Mouse (Mus musculus): ENCODE data around the gene Olfr1008. TPM values are rescaled to one million over a fixed set of nuclear protein-coding genes. Genes with fewer than 3 reads are reported as not detected.
"Not testable (repeated sequence)": the region's sequence is repeated elsewhere in the genome, so short reads cannot be mapped to it uniquely, and the experiment has no call there.

Gene Olfr1008
- not detected for total RNA-seq (2018; cell fraction: chromatin; rRNA removed)
- total RNA-seq (2018; cell fraction: cytosol; rRNA removed) = not detected
- total RNA-seq (2018; cell fraction: nucleus; rRNA removed) = not detected
- not detected in 3 replicates for polyA plus RNA-seq (2018)

GRCm38 (mm10) chr2:85689131-85689530 is at the start of gene Olfr1008:
Olfr1008 (plus strand) TSS chr2:85689431.
- no peaks in the 10 kb centered on the region for H3K36me3 ChIP-seq (ENCODE audit: inconsistent target)
- H3K79me2 ChIP-seq (ENCODE audit: inconsistent target) = no peaks in the 10 kb centered on the region
- no peak within 1 kb of the TSS for H3K4me3 ChIP-seq (ENCODE audit: inconsistent target)
- no peak within 1 kb of the TSS for H3K27ac ChIP-seq

- H3K27ac ChIP-seq = no peak within 1 kb of the TSS
- no peaks in the 10 kb centered on the region for H3K79me2 ChIP-seq (ENCODE audit: inconsistent target)
- no peaks in the 10 kb centered on the region for H3K36me3 ChIP-seq (ENCODE audit: inconsistent target)
- WGBS (ENCODE audit: missing documents) = 90% methylated on average over 1 of the region's 1 CpGs
- no peak within 1 kb of the TSS for H3K4me3 ChIP-seq (ENCODE audit: inconsistent target)
Measured at GRCm38 (mm10) chr2:85650604-85651003, 38.6 kb upstream of the Olfr1008 start, which contains the start of gene Olfr1002. Olfr1002 (minus strand) TSS chr2:85650704.

- H3K79me2 ChIP-seq (ENCODE audit: inconsistent target); H3K36me3 ChIP-seq (ENCODE audit: inconsistent target); H3K27ac ChIP-seq; H3K4me3 ChIP-seq (ENCODE audit: inconsistent target): not testable (repeated sequence)
Measured at GRCm38 (mm10) chr2:85664355-85664754, 24.9 kb upstream of the Olfr1008 start, which contains the start of gene Olfr154. Olfr154 (minus strand) TSS chr2:85664455.

GRCm38 (mm10) chr2:85678667-85679066 is 10.6 kb upstream of the Olfr1008 start, which contains the start of gene Olfr1006:
Olfr1006 (minus strand) TSS chr2:85678767.
- no peak within 1 kb of the TSS for H3K4me3 ChIP-seq (ENCODE audit: inconsistent target)
- H3K27ac ChIP-seq = no peak within 1 kb of the TSS
- H3K79me2 ChIP-seq (ENCODE audit: inconsistent target) = no peaks in the 10 kb centered on the region
- H3K36me3 ChIP-seq (ENCODE audit: inconsistent target) = no peaks in the 10 kb centered on the region

GRCm38 (mm10) chr2:85710680-85711079 is 21.4 kb downstream of the Olfr1008 start:
- H3K27ac ChIP-seq; H3K79me2 ChIP-seq (ENCODE audit: inconsistent target); H3K36me3 ChIP-seq (ENCODE audit: inconsistent target); H3K4me3 ChIP-seq (ENCODE audit: inconsistent target): not testable (repeated sequence)
- 52% methylated on average over 2 of the region's 2 CpGs for WGBS (ENCODE audit: missing documents)

- Histone ChIP-seq H3K36me3 (ENCODE audit: inconsistent target) (no peaks in the 10 kb centered on the region), H3K4me3 (ENCODE audit: inconsistent target) (no peak overlapping the region), H3K79me2 (ENCODE audit: inconsistent target) (no peaks in the 10 kb centered on the region), H3K27ac (no peak overlapping the region)
- 16% methylated on average over 1 of the region's 1 CpGs for WGBS (ENCODE audit: missing documents)
Measured at GRCm38 (mm10) chr2:85711159-85711558, 21.9 kb downstream of the Olfr1008 start.

GRCm38 (mm10) chr2:85715119-85715518 is 25.9 kb downstream of the Olfr1008 start, which contains the start of gene Olfr1009:
Olfr1009 (plus strand) TSS chr2:85715419.
- H3K4me3 ChIP-seq (ENCODE audit: inconsistent target) = no peak within 1 kb of the TSS
- WGBS (ENCODE audit: missing documents) = 67% methylated on average over 1 of the region's 1 CpGs
- no peaks in the 10 kb centered on the region for H3K36me3 ChIP-seq (ENCODE audit: inconsistent target)
- no peak within 1 kb of the TSS for H3K27ac ChIP-seq
- H3K79me2 ChIP-seq (ENCODE audit: inconsistent target) = no peaks in the 10 kb centered on the region

GRCm38 (mm10) chr2:85725793-85726192 is 36.6 kb downstream of the Olfr1008 start:
- no peaks in the 10 kb centered on the region for H3K36me3 ChIP-seq (ENCODE audit: inconsistent target)
- H3K27ac ChIP-seq = no peak overlapping the region
- 14% methylated on average over 3 of the region's 3 CpGs for WGBS (ENCODE audit: missing documents)
- no peaks in the 10 kb centered on the region for H3K79me2 ChIP-seq (ENCODE audit: inconsistent target)
- H3K4me3 ChIP-seq (ENCODE audit: inconsistent target) = no peak overlapping the region

Other genes with a start within 250 kb of the Olfr1008 start
- gene Olfr995, start 245.8 kb upstream of the Olfr1008 start, polyA plus RNA-seq (2018) = not detected in 3 replicates
- not detected in 3 replicates for gene 4833423E24Rik, start 170.4 kb upstream of the Olfr1008 start, polyA plus RNA-seq (2018)
- not detected in 3 replicates for gene Olfr996, start 110.2 kb upstream of the Olfr1008 start, polyA plus RNA-seq (2018)
- gene Olfr998, start 100.5 kb upstream of the Olfr1008 start, polyA plus RNA-seq (2018) = not detected in 3 replicates
- gene Olfr1000, start 77.5 kb upstream of the Olfr1008 start, polyA plus RNA-seq (2018) = not detected in 3 replicates
- not detected in 3 replicates for gene Olfr1002, start 38.7 kb upstream of the Olfr1008 start, polyA plus RNA-seq (2018)
- gene Olfr154, start 25.0 kb upstream of the Olfr1008 start, polyA plus RNA-seq (2018) = not detected in 3 replicates
- not detected in 3 replicates for gene Olfr1006, start 10.7 kb upstream of the Olfr1008 start, polyA plus RNA-seq (2018)
- not detected in 3 replicates for gene Olfr1009, start 26.0 kb downstream of the Olfr1008 start, polyA plus RNA-seq (2018)
- gene Olfr1012, start 73.3 kb downstream of the Olfr1008 start, polyA plus RNA-seq (2018) = not detected in 3 replicates
- not detected in 3 replicates for gene Olfr1013, start 77.7 kb downstream of the Olfr1008 start, polyA plus RNA-seq (2018)
- gene Olfr1014, start 83.3 kb downstream of the Olfr1008 start, polyA plus RNA-seq (2018) = not detected in 3 replicates
- gene Olfr1015, start 92.6 kb downstream of the Olfr1008 start, polyA plus RNA-seq (2018) = not detected in 3 replicates
- gene Olfr1016, start 113.1 kb downstream of the Olfr1008 start, polyA plus RNA-seq (2018) = not detected in 3 replicates
- gene Olfr1018, start 129.0 kb downstream of the Olfr1008 start, polyA plus RNA-seq (2018) = not detected in 3 replicates
- gene Olfr1019, start 156.1 kb downstream of the Olfr1008 start, polyA plus RNA-seq (2018) = not detected in 3 replicates
- not detected in 3 replicates for gene Olfr1020, start 157.6 kb downstream of the Olfr1008 start, polyA plus RNA-seq (2018)
- not detected in 3 replicates for gene Olfr1022, start 179.2 kb downstream of the Olfr1008 start, polyA plus RNA-seq (2018)
- gene Olfr1023, start 196.2 kb downstream of the Olfr1008 start, polyA plus RNA-seq (2018) = not detected in 3 replicates
- not detected in 3 replicates for gene Olfr1024, start 215.6 kb downstream of the Olfr1008 start, polyA plus RNA-seq (2018)
- not detected in 3 replicates for gene Olfr1025-ps1, start 225.8 kb downstream of the Olfr1008 start, polyA plus RNA-seq (2018)
- not detected in 3 replicates for gene Olfr1026, start 232.1 kb downstream of the Olfr1008 start, polyA plus RNA-seq (2018)